Mouse (Mus musculus): ENCODE measurements around the gene Ddx23.

Ddx23 gene

GRCm38 (mm10) chr15:98632921-98633320, 29.8 kb downstream of the Ddx23 start:
- no peak for DNase-seq (ENCODE audit: extremely low read depth, low read depth)

GRCm38 (mm10) chr15:98632107-98632744, 30.5 kb downstream of the Ddx23 start:
- peak; percentile 65 for DNase-seq (ENCODE audit: extremely low read depth, low read depth)

- peak; percentile 82 for DNase-seq (ENCODE audit: extremely low read depth, low read depth)
Measured at GRCm38 (mm10) chr15:98631493-98631892, 31.2 kb downstream of the Ddx23 start.

GRCm38 (mm10) chr15:98630540-98630939, 32.2 kb downstream of the Ddx23 start, which contains the start of gene Cacnb3:
Gene Cacnb3 (plus strand): TSS chr15:98630840.
- DNase-seq (ENCODE audit: extremely low read depth, low read depth): no peak

- DNase-seq (ENCODE audit: extremely low read depth, low read depth): no peak
Measured at GRCm38 (mm10) chr15:98629464-98629863, 33.2 kb downstream of the Ddx23 start.

GRCm38 (mm10) chr15:98628589-98629254, 34.0 kb downstream of the Ddx23 start:
- DNase-seq (ENCODE audit: extremely low read depth, low read depth): no peak

GRCm38 (mm10) chr15:98626487-98627212, 36.0 kb downstream of the Ddx23 start:
- no peak for DNase-seq (ENCODE audit: extremely low read depth, low read depth)

GRCm38 (mm10) chr15:98626078-98626477, 36.6 kb downstream of the Ddx23 start:
- DNase-seq (ENCODE audit: extremely low read depth, low read depth): no peak

- DNase-seq (ENCODE audit: extremely low read depth, low read depth): no peak
Measured at GRCm38 (mm10) chr15:98623361-98623821, 39.3 kb downstream of the Ddx23 start.

- no peak for DNase-seq (ENCODE audit: extremely low read depth, low read depth)
Measured at GRCm38 (mm10) chr15:98622721-98623120, 40.0 kb downstream of the Ddx23 start.

- DNase-seq (ENCODE audit: extremely low read depth, low read depth): no peak
Measured at GRCm38 (mm10) chr15:98622199-98622598, 40.5 kb downstream of the Ddx23 start.

- no peak for DNase-seq (ENCODE audit: extremely low read depth, low read depth)
Measured at GRCm38 (mm10) chr15:98617176-98617537, 45.5 kb downstream of the Ddx23 start.

GRCm38 (mm10) chr15:98616362-98617175, 46.1 kb downstream of the Ddx23 start:
- DNase-seq (ENCODE audit: extremely low read depth, low read depth): no peak

GRCm38 (mm10) chr15:98615751-98616150, 46.9 kb downstream of the Ddx23 start:
- no peak for DNase-seq (ENCODE audit: extremely low read depth, low read depth)

- no peak for DNase-seq (ENCODE audit: extremely low read depth, low read depth)
Measured at GRCm38 (mm10) chr15:98614971-98615370, 47.7 kb downstream of the Ddx23 start.

GRCm38 (mm10) chr15:98614551-98614950, 48.1 kb downstream of the Ddx23 start:
- no peak for DNase-seq (ENCODE audit: extremely low read depth, low read depth)

- no peak for DNase-seq (ENCODE audit: extremely low read depth, low read depth)
Measured at GRCm38 (mm10) chr15:98612229-98612628, 50.5 kb downstream of the Ddx23 start.

- DNase-seq (ENCODE audit: extremely low read depth, low read depth): no peak
Measured at GRCm38 (mm10) chr15:98610131-98610633, 52.5 kb downstream of the Ddx23 start.

GRCm38 (mm10) chr15:98609331-98610130, 53.2 kb downstream of the Ddx23 start, which contains the start of gene Adcy6:
Gene Adcy6 (minus strand): TSS chr15:98610076.
- no peak for DNase-seq (ENCODE audit: extremely low read depth, low read depth)

- DNase-seq (ENCODE audit: extremely low read depth, low read depth): no peak
Measured at GRCm38 (mm10) chr15:98608784-98609250, 53.9 kb downstream of the Ddx23 start.
